Mouse (Mus musculus) myocyte (in vitro differentiated cells): Measurements from ENCODE around the gene Sox5.

Experiments
- E2F4 ChIP-seq: IDR thresholded peaks from one replicate; pipeline ENCODE4 v1.6.1; 2011; ENCODE audit warnings: mild to moderate bottlenecking, control low read depth, moderate library complexity; ENCODE audit not compliant: insufficient read depth
- MAX ChIP-seq: IDR thresholded peaks from one replicate; pipeline ENCODE4 v1.6.1; 2011; ENCODE audit warnings: low read depth, mild to moderate bottlenecking, control low read depth
- POLR2A ChIP-seq: IDR thresholded peaks from one replicate; pipeline ENCODE4 v1.6.1; 2011; ENCODE audit warnings: low read depth, mild to moderate bottlenecking, control low read depth, moderate library complexity; ENCODE audit not compliant: insufficient read length

DNA sequence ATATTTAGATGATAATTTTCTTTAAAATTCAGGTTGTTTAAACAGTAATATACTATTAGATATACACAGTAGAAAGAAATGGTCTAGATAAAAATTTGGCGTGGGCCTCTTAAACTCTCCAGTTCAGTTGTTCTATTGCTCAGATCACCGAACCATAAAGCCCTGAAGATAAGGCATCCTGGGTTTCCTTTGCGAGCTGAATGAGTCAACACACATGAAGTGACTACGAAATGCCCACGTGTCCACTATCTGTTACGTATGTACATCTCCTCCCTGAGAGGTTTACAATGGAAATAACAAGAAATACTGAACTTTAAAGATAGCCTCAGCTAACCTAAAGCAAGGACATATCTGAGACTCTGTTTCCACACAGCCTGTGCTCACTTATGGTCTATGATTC, 296.2 kb downstream of the Sox5 start:
- TF ChIP-seq MAX (no peak), POLR2A (no peak), E2F4 (no peak)
